Mouse (Mus musculus) embryonic facial prominence, embryonic 12.5 days (tissue): Measurements from ENCODE around the gene Ehbp1l1. TPM values are rescaled to one million over a fixed set of nuclear protein-coding genes. Genes with fewer than 3 reads are reported as not detected.

Source experiments
- ATAC-seq: fragments of 200-750 bp; cut with Nextera tagmentation; 2 replicates; pipeline ENCODE4 v1.8.0; 2017; ENCODE audit not compliant: insufficient number of reproducible peaks, insufficient read depth, low FRiP score, low TSS enrichment
- H3K27ac ChIP-seq: fragments of 300-500 bp; sonication (generic); 2 replicates; pipeline ENCODE4 v1.5.1; 2016; ENCODE audit warnings: mild to moderate bottlenecking
- H3K27me3 ChIP-seq: fragments of 300-500 bp; sonication (generic); 2 replicates; pipeline ENCODE4 v1.6.1; 2016; ENCODE audit warnings: mild to moderate bottlenecking, moderate library complexity
- H3K36me3 ChIP-seq: fragments of 300-500 bp; sonication (generic); 2 replicates; pipeline ENCODE4 v1.6.1; 2016; ENCODE audit warnings: mild to moderate bottlenecking
- H3K4me1 ChIP-seq: fragments of 300-500 bp; sonication (generic); 2 replicates; pipeline ENCODE4 v1.6.1; 2016
- H3K4me2 ChIP-seq: fragments of 300-500 bp; sonication (generic); replicated peaks from 2 replicates; pipeline ENCODE4 v1.6.1; 2016; ENCODE audit warnings: mild to moderate bottlenecking, moderate library complexity
- H3K4me3 ChIP-seq: fragments of 300-500 bp; sonication (generic); 2 replicates; pipeline ENCODE4 v1.5.1; 2016; ENCODE audit warnings: mild to moderate bottlenecking
- H3K9ac ChIP-seq: fragments of 300-500 bp; sonication (generic); 2 replicates; pipeline ENCODE4 v1.6.1; 2016; ENCODE audit warnings: mild to moderate bottlenecking, moderate library complexity
- H3K9me3 ChIP-seq: fragments of 300-500 bp; sonication (generic); 2 replicates; pipeline ENCODE4 v1.6.1; 2016; ENCODE audit warnings: mild to moderate bottlenecking, moderate library complexity
- WGBS: fragments of 180-500 bp; shearing (Covaris S2); methylation state at CpG from one replicate; pipeline ENCODE4 v1.1.7; 2016; 5-methylcytosine and 5-hydroxymethylcytosine counted together
- polyA plus RNA-seq: library from polyadenylated mRNA; unstranded; fragments of >200 nt; fragmentation: Nextera tagmentation; extraction: Ambion mirVana; gene quantifications from 2 replicates; pipeline ENCODE4 v1.2.1, GENCODE M21; 2016

Gene Ehbp1l1
- polyA plus RNA-seq, 1 experiment from 2014 or later = 14.4 TPM

DNA sequence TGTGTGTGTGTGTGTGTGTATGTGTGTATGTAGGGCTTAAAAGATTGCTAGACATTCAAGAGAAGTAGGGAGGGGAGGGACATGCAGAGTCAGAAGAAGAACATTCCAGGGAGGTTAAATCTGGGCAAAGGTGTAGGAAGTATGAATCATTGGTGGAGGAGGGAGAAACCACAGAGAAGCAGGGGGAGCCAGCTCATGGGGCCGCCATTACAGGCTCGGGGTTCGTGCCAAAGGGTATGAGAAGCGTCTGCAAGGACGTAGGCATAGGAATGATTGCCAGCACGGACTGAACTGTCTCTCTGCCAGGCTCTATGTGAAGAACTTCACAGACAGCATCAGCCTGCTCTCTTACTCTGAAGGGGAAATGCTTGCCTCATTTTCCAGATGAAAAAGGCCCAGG, 23.4 kb upstream of the Ehbp1l1 start:
- H3K4me3 ChIP-seq = no peak overlapping the region
- no peak for ATAC-seq
- H3K36me3 ChIP-seq = peaks cover 5% of the 10 kb centered on the region; the same call in 1 of the 2 replicates
- H3K9ac ChIP-seq = peak overlapping the region; percentile 7; the same call in 1 of the 2 replicates
- WGBS = 85% methylated on average over 6 of the region's 6 CpGs
- peaks cover 85% of the 10 kb centered on the region for H3K27me3 ChIP-seq
- H3K4me1 ChIP-seq = peaks cover 25% of the 10 kb centered on the region
- no peaks in the 10 kb centered on the region for H3K9me3 ChIP-seq
- H3K27ac ChIP-seq = no peak overlapping the region
- H3K4me2 ChIP-seq = no peak overlapping the region

- Histone ChIP-seq H3K4me2 (no peak overlapping the region), H3K27ac (no peak overlapping the region), H3K9me3 (no peaks in the 10 kb centered on the region), H3K27me3 (peaks cover 77% of the 10 kb centered on the region), H3K4me3 (no peak overlapping the region), H3K4me1 (peaks cover 36% of the 10 kb centered on the region), H3K36me3 (no peaks in the 10 kb centered on the region), H3K9ac (no peak overlapping the region)
- 26% methylated on average over 12 of the region's 12 CpGs for WGBS
- ATAC-seq = no peak
Observed at GRCm38 (mm10) chr19:5746907-5747363, 20.8 kb upstream of the Ehbp1l1 start.

GRCm38 (mm10) chr19:5745756-5746710, 19.9 kb upstream of the Ehbp1l1 start:
- Histone ChIP-seq H3K9me3 (no peaks in the 10 kb centered on the region), H3K9ac (peak overlapping the region; percentile 41), H3K4me2 (peak overlapping the region; percentile 50), H3K27ac (no peak overlapping the region), H3K36me3 (no peaks in the 10 kb centered on the region), H3K27me3 (peaks cover 68% of the 10 kb centered on the region), H3K4me1 (peaks cover 33% of the 10 kb centered on the region), H3K4me3 (peak overlapping the region; percentile 23)
- no peak for ATAC-seq
- WGBS = 5% methylated on average over 36 of the region's 36 CpGs

DNA sequence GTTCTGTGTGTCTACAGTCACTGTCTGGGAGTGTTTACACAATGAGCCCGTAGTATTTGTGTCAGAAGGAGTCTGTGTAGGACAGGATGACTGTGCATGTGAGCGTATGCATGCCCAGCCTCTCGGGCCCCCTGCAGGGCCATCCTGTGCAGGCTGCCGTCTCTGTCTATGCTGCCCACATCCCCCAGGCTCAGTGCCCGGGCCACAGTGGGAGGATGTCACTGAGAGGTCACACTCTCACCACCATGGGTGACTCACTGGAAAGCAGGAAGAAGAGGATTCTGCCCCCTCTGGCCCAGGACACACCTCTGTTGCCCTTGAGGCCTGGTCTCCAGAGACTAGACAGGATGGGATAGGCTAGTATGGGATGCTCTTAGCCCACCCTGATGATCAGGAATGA, 17.5 kb upstream of the Ehbp1l1 start:
- no peak overlapping the region for H3K4me3 ChIP-seq
- no peak overlapping the region for H3K4me2 ChIP-seq
- ATAC-seq = no peak
- 51% methylated on average over 5 of the region's 5 CpGs for WGBS
- H3K9me3 ChIP-seq = no peaks in the 10 kb centered on the region
- no peak overlapping the region for H3K27ac ChIP-seq
- no peaks in the 10 kb centered on the region for H3K36me3 ChIP-seq
- no peak overlapping the region for H3K9ac ChIP-seq
- H3K27me3 ChIP-seq = peaks cover 43% of the 10 kb centered on the region
- peaks cover 39% of the 10 kb centered on the region for H3K4me1 ChIP-seq

DNA sequence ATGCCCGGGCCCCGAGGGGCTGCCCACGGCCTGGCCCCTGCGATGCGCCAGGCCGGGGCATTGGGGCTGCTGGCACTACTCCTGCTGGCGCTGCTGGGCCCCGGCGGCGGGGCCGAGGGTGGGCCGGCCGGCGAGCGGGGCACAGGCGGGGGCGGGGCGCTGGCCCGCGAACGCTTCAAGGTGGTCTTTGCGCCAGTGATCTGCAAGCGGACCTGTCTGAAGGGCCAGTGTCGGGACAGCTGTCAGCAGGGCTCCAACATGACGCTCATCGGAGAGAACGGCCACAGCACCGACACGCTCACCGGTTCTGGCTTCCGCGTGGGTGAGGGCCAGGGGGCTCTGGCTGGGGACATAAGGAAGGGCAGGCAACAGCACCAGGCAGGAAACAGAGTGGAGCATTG, 16.1 kb upstream of the Ehbp1l1 start:
- Histone ChIP-seq H3K27ac (peak overlapping the region; percentile 90), H3K27me3 (peaks cover 36% of the 10 kb centered on the region), H3K36me3 (no peaks in the 10 kb centered on the region), H3K4me2 (peak overlapping the region; percentile 93), H3K9me3 (no peaks in the 10 kb centered on the region), H3K9ac (peak overlapping the region; percentile 93), H3K4me1 (peaks cover 39% of the 10 kb centered on the region), H3K4me3 (peak overlapping the region; percentile 75)
- WGBS = under 1% methylated on average over 32 of the region's 32 CpGs
- no peak for ATAC-seq

GRCm38 (mm10) chr19:5741641-5742240, 15.6 kb upstream of the Ehbp1l1 start:
- peak overlapping the region; percentile 93 for H3K9ac ChIP-seq
- H3K4me3 ChIP-seq = peak overlapping the region; percentile 75
- peak overlapping the region; percentile 93 for H3K4me2 ChIP-seq
- peaks cover 33% of the 10 kb centered on the region for H3K27me3 ChIP-seq
- under 1% methylated on average over 53 of the region's 55 CpGs for WGBS
- ATAC-seq = peak; percentile 53; the same call in 1 of the 2 replicates
- H3K36me3 ChIP-seq = no peaks in the 10 kb centered on the region
- peaks cover 39% of the 10 kb centered on the region for H3K4me1 ChIP-seq
- H3K27ac ChIP-seq = peak overlapping the region; percentile 90
- H3K9me3 ChIP-seq = no peaks in the 10 kb centered on the region

GRCm38 (mm10) chr19:5740320-5741317, 14.5 kb upstream of the Ehbp1l1 start, which contains the start of gene Ltbp3:
Gene Ltbp3 (plus strand): TSS chr19:5740904.
- Histone ChIP-seq H3K4me3 (peak within 1 kb of the TSS; percentile 75), H3K9ac (peak within 1 kb of the TSS; percentile 93), H3K27me3 (peaks cover 26% of the 10 kb centered on the region), H3K27ac (peak within 1 kb of the TSS; percentile 90), H3K4me1 (peaks cover 29% of the 10 kb centered on the region), H3K36me3 (no peaks in the 10 kb centered on the region), H3K9me3 (no peaks in the 10 kb centered on the region), H3K4me2 (peak within 1 kb of the TSS; percentile 93)
- 15% methylated on average over 10 of the region's 14 CpGs for WGBS
- no peak for ATAC-seq

DNA sequence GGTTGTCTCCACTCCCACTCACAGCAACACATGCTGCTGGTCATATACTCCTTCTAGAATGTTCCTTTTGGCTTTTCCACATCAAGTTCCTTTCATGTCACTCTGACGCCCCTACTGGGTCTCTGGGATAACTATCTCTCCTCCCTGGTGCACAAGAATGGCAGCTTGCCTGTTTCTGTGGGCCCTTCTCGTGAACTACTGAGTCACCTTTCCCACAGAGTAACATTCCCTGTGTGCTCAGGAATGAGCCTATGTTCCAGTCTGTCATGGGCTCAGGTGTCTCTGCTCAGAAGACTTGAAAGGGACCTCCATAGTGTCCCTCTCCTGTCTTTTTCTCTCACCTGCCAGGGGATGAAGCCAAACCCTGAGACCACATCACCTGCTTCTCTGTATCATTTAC, 13.3 kb upstream of the Ehbp1l1 start:
- Histone ChIP-seq H3K9ac (no peak overlapping the region), H3K4me1 (peaks cover 24% of the 10 kb centered on the region), H3K4me2 (no peak overlapping the region), H3K27me3 (peaks cover 17% of the 10 kb centered on the region; the same call in 1 of the 2 replicates), H3K9me3 (no peaks in the 10 kb centered on the region), H3K36me3 (no peaks in the 10 kb centered on the region), H3K4me3 (no peak overlapping the region), H3K27ac (no peak overlapping the region)
- ATAC-seq = no peak
- 64% methylated on average over 2 of the region's 2 CpGs for WGBS

- no peak overlapping the region for H3K4me3 ChIP-seq
- no peak overlapping the region for H3K27ac ChIP-seq
- no peak overlapping the region for H3K9ac ChIP-seq
- H3K9me3 ChIP-seq = no peaks in the 10 kb centered on the region
- H3K4me1 ChIP-seq = peaks cover 15% of the 10 kb centered on the region
- 83% methylated on average over 9 of the region's 9 CpGs for WGBS
- H3K27me3 ChIP-seq = 0 out of 2 replicates have a peak, but pooled peaks cover 7% of the 10 kb centered on the region
- no peaks in the 10 kb centered on the region for H3K36me3 ChIP-seq
- no peak overlapping the region for H3K4me2 ChIP-seq
- no peak for ATAC-seq
Observed at GRCm38 (mm10) chr19:5734325-5734724, 8.2 kb upstream of the Ehbp1l1 start.

- Histone ChIP-seq H3K27ac (peak overlapping the region; percentile 46; the same call in 1 of the 2 replicates), H3K9me3 (no peaks in the 10 kb centered on the region), H3K27me3 (0 out of 2 replicates have a peak, but pooled peaks cover 3% of the 10 kb centered on the region), H3K36me3 (no peaks in the 10 kb centered on the region), H3K4me1 (peaks cover 36% of the 10 kb centered on the region), H3K4me2 (peak overlapping the region; percentile 97), H3K9ac (peak overlapping the region; percentile 75), H3K4me3 (peak overlapping the region; percentile 89)
- 1% methylated on average over 47 of the region's 47 CpGs for WGBS
- ATAC-seq = peak; percentile 63
Observed at GRCm38 (mm10) chr19:5731264-5731978, 5.3 kb upstream of the Ehbp1l1 start.
